Mouse (Mus musculus) hindbrain, postnatal 0 days (tissue): ENCODE measurements around the gene Zfp628. TPM values are rescaled to one million over a fixed set of nuclear protein-coding genes. Genes with fewer than 3 reads are reported as not detected.
A peak's percentile ranks its signal among the peaks of the same experiment; 100 is the strongest.
"Not testable (repeated sequence)": the region's sequence is repeated elsewhere in the genome, so short reads cannot be mapped to it uniquely, and the experiment has no call there.

ENCODE experiments used
- ATAC-seq: fragments of 200-750 bp; cut with Nextera tagmentation; 2 replicates; pipeline ENCODE4 v1.8.0; 2017; ENCODE audit warnings: mild to moderate bottlenecking, moderate TSS enrichment, moderate library complexity
- DNase-seq: peaks from one replicate; pipeline ENCODE4 v3.0.0-alpha.2; 2015; ENCODE audit warnings: low spot score
- H3K27ac ChIP-seq: fragments of 300-500 bp; sonication (generic); 2 replicates; pipeline ENCODE4 v1.5.1; 2014; ENCODE audit warnings: mild to moderate bottlenecking
- H3K27me3 ChIP-seq: fragments of 300-500 bp; sonication (generic); 2 replicates; pipeline ENCODE4 v1.6.1; 2014; ENCODE audit warnings: low read length, mixed read lengths; ENCODE audit not compliant: insufficient read depth
- H3K36me3 ChIP-seq: fragments of 300-500 bp; sonication (generic); 2 replicates; pipeline ENCODE4 v1.6.1; 2014; ENCODE audit warnings: low read length, mixed read lengths; ENCODE audit not compliant: insufficient read depth
- H3K4me1 ChIP-seq: fragments of 300-500 bp; sonication (generic); 2 replicates; pipeline ENCODE4 v1.6.1; 2014; ENCODE audit warnings: antibody characterized with exemption, low read length, mixed read lengths; ENCODE audit not compliant: insufficient read depth
- H3K4me2 ChIP-seq: fragments of 300-500 bp; sonication (generic); 2 replicates; pipeline ENCODE4 v1.6.1; 2014; ENCODE audit warnings: low read depth, mild to moderate bottlenecking, low read length, moderate library complexity, mixed read lengths
- H3K4me3 ChIP-seq: fragments of 300-500 bp; sonication (generic); 2 replicates; pipeline ENCODE4 v1.5.1; 2014; ENCODE audit warnings: low read length
- H3K9ac ChIP-seq: fragments of 300-500 bp; sonication (generic); replicated peaks from 2 replicates; pipeline ENCODE4 v1.6.1; 2014; ENCODE audit warnings: mild to moderate bottlenecking, low read length, moderate library complexity, mixed read lengths
- H3K9me3 ChIP-seq: fragments of 300-500 bp; sonication (generic); 2 replicates; pipeline ENCODE4 v1.6.1; 2016; ENCODE audit warnings: low read length, mixed read lengths
- CTCF ChIP-seq: IDR thresholded peaks from 2 replicates; pipeline ENCODE4 v1.5.1; 2016; ENCODE audit warnings: antibody characterized with exemption, control low read depth, low read depth
- WGBS: fragments of 180-500 bp; shearing (Covaris S2); extraction: QIAGEN DNeasy Blood & Tissue Kit; methylation state at CpG from one replicate; pipeline ENCODE4 v1.1.7; 2014; 5-methylcytosine and 5-hydroxymethylcytosine counted together
- polyA plus RNA-seq: library from polyadenylated mRNA; unstranded; fragments of >200 nt; fragmentation: Nextera tagmentation; extraction: Ambion mirVana; gene quantifications from 2 replicates; pipeline ENCODE4 v1.2.1, GENCODE M21; 2015
- total RNA-seq: library from RNA; depleted of rRNA; stranded (reverse); fragments of >200 nt; gene quantifications from 2 replicates; pipeline ENCODE4 v1.2.3, GENCODE M21; 2014

Zfp628 gene
- total and polyA plus RNA-seq, 2 experiments from 2014 or later = 5.7 to 12.7 TPM

- Histone ChIP-seq H3K36me3 (no peaks in the 10 kb centered on the region), H3K4me1 (peaks cover 7% of the 10 kb centered on the region; the same call in 1 of the 2 replicates), H3K9me3 (no peaks in the 10 kb centered on the region), H3K9ac (no peak overlapping the region), H3K27ac (no peak overlapping the region), H3K27me3 (no peaks in the 10 kb centered on the region), H3K4me3 (no peak overlapping the region), H3K4me2 (0 out of 2 replicates have a peak overlapping the region, but pooled peaks have one; percentile 82)
- DNase-seq (no peak), ATAC-seq (no peak)
- no peak; the same call in 1 of the 2 replicates for TF ChIP-seq CTCF
Measured at GRCm38 (mm10) chr7:4878186-4878585, 36.8 kb upstream of the Zfp628 start.

- not testable (repeated sequence) for H3K27ac ChIP-seq, H3K36me3 ChIP-seq, DNase-seq, H3K9ac ChIP-seq, H3K4me2 ChIP-seq, H3K4me3 ChIP-seq, H3K27me3 ChIP-seq, H3K9me3 ChIP-seq, H3K4me1 ChIP-seq, ATAC-seq
- WGBS = 70% methylated on average over 1 of the region's 1 CpGs
Measured at GRCm38 (mm10) chr7:4879036-4879435, 36.0 kb upstream of the Zfp628 start.

- H3K9ac ChIP-seq = no peak overlapping the region
- DNase-seq (no peak), ATAC-seq (no peak)
- no peaks in the 10 kb centered on the region for H3K36me3 ChIP-seq
- no peaks in the 10 kb centered on the region for H3K4me1 ChIP-seq
- no peak overlapping the region for H3K4me3 ChIP-seq
- no peak for TF ChIP-seq CTCF
- WGBS = 66% methylated on average over 4 of the region's 4 CpGs
- no peak overlapping the region for H3K4me2 ChIP-seq
- no peaks in the 10 kb centered on the region for H3K9me3 ChIP-seq
- H3K27me3 ChIP-seq = no peaks in the 10 kb centered on the region
- H3K27ac ChIP-seq = no peak overlapping the region
Measured at GRCm38 (mm10) chr7:4886680-4887079, 28.3 kb upstream of the Zfp628 start.

- Histone ChIP-seq H3K27me3 (no peaks in the 10 kb centered on the region), H3K27ac (no peak overlapping the region), H3K4me3 (no peak overlapping the region), H3K9me3 (no peaks in the 10 kb centered on the region), H3K4me1 (0 out of 2 replicates have a peak, but pooled peaks cover 6% of the 10 kb centered on the region), H3K9ac (no peak overlapping the region), H3K4me2 (no peak overlapping the region), H3K36me3 (no peaks in the 10 kb centered on the region)
- ATAC-seq = no peak
- 65% methylated on average over 11 of the region's 11 CpGs for WGBS
- no peak for TF ChIP-seq CTCF
- no peak for DNase-seq
Measured at GRCm38 (mm10) chr7:4895186-4895585, 19.8 kb upstream of the Zfp628 start.

GRCm38 (mm10) chr7:4898851-4899648 is 16.0 kb upstream of the Zfp628 start:
- H3K4me1 ChIP-seq = 0 out of 2 replicates have a peak, but pooled peaks cover 6% of the 10 kb centered on the region
- peak overlapping the region; percentile 58 for H3K4me2 ChIP-seq
- no peaks in the 10 kb centered on the region for H3K27me3 ChIP-seq
- peak overlapping the region; percentile 49 for H3K9ac ChIP-seq
- H3K36me3 ChIP-seq = no peaks in the 10 kb centered on the region
- peak overlapping the region; percentile 33 for H3K4me3 ChIP-seq
- peak overlapping the region; percentile 54 for H3K27ac ChIP-seq
- DNase-seq (peak; percentile 46), ATAC-seq (peak; percentile 61)
- H3K9me3 ChIP-seq = no peaks in the 10 kb centered on the region
- no peak for TF ChIP-seq CTCF
- 20% methylated on average over 18 of the region's 18 CpGs for WGBS

- WGBS = 4% methylated on average over 19 of the region's 19 CpGs
- Histone ChIP-seq H3K36me3 (no peaks in the 10 kb centered on the region), H3K27ac (peak overlapping the region; percentile 54), H3K4me2 (peak overlapping the region; percentile 58), H3K4me3 (peak overlapping the region; percentile 33), H3K27me3 (no peaks in the 10 kb centered on the region), H3K9me3 (no peaks in the 10 kb centered on the region), H3K9ac (peak overlapping the region; percentile 49), H3K4me1 (0 out of 2 replicates have a peak, but pooled peaks cover 6% of the 10 kb centered on the region)
- ATAC-seq = peak; percentile 67
- peak; percentile 69 for DNase-seq
- TF ChIP-seq CTCF = no peak
Measured at GRCm38 (mm10) chr7:4899649-4900522, 15.1 kb upstream of the Zfp628 start.
